Mouse (Mus musculus): ENCODE measurements around the gene Vsig10. TPM values are rescaled to one million over a fixed set of nuclear protein-coding genes. Genes with fewer than 3 reads are reported as not detected.
"Not testable (repeated sequence)": the region's sequence is repeated elsewhere in the genome, so short reads cannot be mapped to it uniquely, and the experiment has no call there.

The Vsig10 gene
- polyA plus RNA-seq, 1 experiment from 2014 or later = 19.7 TPM

- Histone ChIP-seq H3K9me3 (ENCODE audit: low read length) (no peaks in the 10 kb centered on the region), H3K36me3 (ENCODE audit: insufficient read depth, low read length) (no peaks in the 10 kb centered on the region), H3K4me3 (ENCODE audit: low read depth, low read length) (no peak overlapping the region), H3K27ac (ENCODE audit: low read length) (no peak overlapping the region), H3K27me3 (replicated peaks; ENCODE audit: insufficient read depth, low read length) (no peaks in the 10 kb centered on the region), H3K4me1 (ENCODE audit: insufficient read depth, low read depth, low read length) (no peaks in the 10 kb centered on the region), H3K4me2 (replicated peaks; ENCODE audit: low read depth, low read length) (no peak overlapping the region), H3K9ac (replicated peaks; ENCODE audit: low read depth) (no peak overlapping the region)
- ATAC-seq = peak; percentile 88
- DNase-seq (ENCODE audit: low spot score) = peak; percentile 70
- TF ChIP-seq CTCF (IDR thresholded peaks at IDR 0.05) (no peak), EP300 (IDR thresholded peaks at IDR 0.05) (peak; percentile 43; the same call in 1 of the 2 replicates)
- 55% methylated on average over 7 of the region's 7 CpGs for WGBS
Measured at GRCm38 (mm10) chr5:117330457-117330856, 11.6 kb downstream of the Vsig10 start.

DNA sequence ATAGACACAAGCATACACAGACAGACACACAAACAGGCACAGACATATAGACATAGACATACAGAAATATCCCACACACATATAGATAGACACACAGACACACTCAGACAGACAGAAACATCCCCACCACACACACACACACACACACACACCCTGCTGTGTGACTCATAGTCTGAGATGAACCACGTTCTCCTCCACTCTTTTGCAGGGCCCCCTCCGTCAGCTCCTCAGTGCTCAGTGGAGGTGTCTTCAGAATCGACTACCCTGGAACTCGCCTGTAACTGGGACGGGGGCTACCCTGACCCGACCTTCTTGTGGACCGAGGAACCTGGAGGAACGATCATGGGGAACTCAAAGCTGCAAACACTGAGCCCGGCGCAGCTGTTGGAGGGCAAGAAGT is 19.1 kb downstream of the Vsig10 start:
- no peaks in the 10 kb centered on the region for H3K27me3 ChIP-seq (replicated peaks; ENCODE audit: insufficient read depth, low read length)
- DNase-seq (ENCODE audit: low spot score) = no peak
- no peak for ATAC-seq
- no peak for TF ChIP-seq CTCF (IDR thresholded peaks at IDR 0.05)
- no peak for TF ChIP-seq EP300 (IDR thresholded peaks at IDR 0.05)
- no peak overlapping the region for H3K27ac ChIP-seq (ENCODE audit: low read length)
- H3K9ac ChIP-seq (replicated peaks; ENCODE audit: low read depth) = no peak overlapping the region
- no peak overlapping the region for H3K4me2 ChIP-seq (replicated peaks; ENCODE audit: low read depth, low read length)
- H3K4me1 ChIP-seq (ENCODE audit: insufficient read depth, low read depth, low read length) = no peaks in the 10 kb centered on the region
- 0 out of 2 replicates have a peak, but pooled peaks cover 4% of the 10 kb centered on the region for H3K36me3 ChIP-seq (ENCODE audit: insufficient read depth, low read length)
- H3K9me3 ChIP-seq (ENCODE audit: low read length) = no peaks in the 10 kb centered on the region
- WGBS = 87% methylated on average over 10 of the region's 10 CpGs
- no peak overlapping the region for H3K4me3 ChIP-seq (ENCODE audit: low read depth, low read length)

GRCm38 (mm10) chr5:117338503-117338902 is 19.6 kb downstream of the Vsig10 start:
- H3K27me3 ChIP-seq (replicated peaks; ENCODE audit: insufficient read depth, low read length) = no peaks in the 10 kb centered on the region
- 0 out of 2 replicates have a peak, but pooled peaks cover 4% of the 10 kb centered on the region for H3K36me3 ChIP-seq (ENCODE audit: insufficient read depth, low read length)
- no peak overlapping the region for H3K4me2 ChIP-seq (replicated peaks; ENCODE audit: low read depth, low read length)
- no peaks in the 10 kb centered on the region for H3K4me1 ChIP-seq (ENCODE audit: insufficient read depth, low read depth, low read length)
- no peaks in the 10 kb centered on the region for H3K9me3 ChIP-seq (ENCODE audit: low read length)
- no peak overlapping the region for H3K27ac ChIP-seq (ENCODE audit: low read length)
- DNase-seq (ENCODE audit: low spot score) = no peak
- TF ChIP-seq EP300 (IDR thresholded peaks at IDR 0.05) (no peak), CTCF (IDR thresholded peaks at IDR 0.05) (no peak)
- WGBS = 85% methylated on average over 8 of the region's 8 CpGs
- no peak overlapping the region for H3K9ac ChIP-seq (replicated peaks; ENCODE audit: low read depth)
- ATAC-seq = no peak
- no peak overlapping the region for H3K4me3 ChIP-seq (ENCODE audit: low read depth, low read length)

GRCm38 (mm10) chr5:117340081-117340480 is 21.2 kb downstream of the Vsig10 start:
- ATAC-seq (no peak), DNase-seq (ENCODE audit: low spot score) (no peak)
- Histone ChIP-seq H3K9me3 (ENCODE audit: low read length) (no peaks in the 10 kb centered on the region), H3K27me3 (replicated peaks; ENCODE audit: insufficient read depth, low read length) (no peaks in the 10 kb centered on the region), H3K4me3 (ENCODE audit: low read depth, low read length) (no peak overlapping the region), H3K9ac (replicated peaks; ENCODE audit: low read depth) (no peak overlapping the region), H3K36me3 (ENCODE audit: insufficient read depth, low read length) (peaks cover 8% of the 10 kb centered on the region; the same call in 1 of the 2 replicates), H3K4me2 (replicated peaks; ENCODE audit: low read depth, low read length) (no peak overlapping the region), H3K4me1 (ENCODE audit: insufficient read depth, low read depth, low read length) (no peaks in the 10 kb centered on the region), H3K27ac (ENCODE audit: low read length) (no peak overlapping the region)
- TF ChIP-seq CTCF (IDR thresholded peaks at IDR 0.05) = no peak
- no peak for TF ChIP-seq EP300 (IDR thresholded peaks at IDR 0.05)
- 84% methylated on average over 6 of the region's 6 CpGs for WGBS

- H3K9ac ChIP-seq (replicated peaks; ENCODE audit: low read depth) = no peak overlapping the region
- no peak overlapping the region for H3K27ac ChIP-seq (ENCODE audit: low read length)
- H3K36me3 ChIP-seq (ENCODE audit: insufficient read depth, low read length) = peaks cover 8% of the 10 kb centered on the region; the same call in 1 of the 2 replicates
- H3K4me1 ChIP-seq (ENCODE audit: insufficient read depth, low read depth, low read length) = no peaks in the 10 kb centered on the region
- H3K9me3 ChIP-seq (ENCODE audit: low read length) = no peaks in the 10 kb centered on the region
- DNase-seq (ENCODE audit: low spot score) (no peak), ATAC-seq (no peak)
- TF ChIP-seq EP300 (IDR thresholded peaks at IDR 0.05) (no peak), CTCF (IDR thresholded peaks at IDR 0.05) (no peak)
- WGBS = 72% methylated on average over 6 of the region's 6 CpGs
- H3K4me3 ChIP-seq (ENCODE audit: low read depth, low read length) = no peak overlapping the region
- no peak overlapping the region for H3K4me2 ChIP-seq (replicated peaks; ENCODE audit: low read depth, low read length)
- H3K27me3 ChIP-seq (replicated peaks; ENCODE audit: insufficient read depth, low read length) = no peaks in the 10 kb centered on the region
Measured at GRCm38 (mm10) chr5:117341896-117342295, 23.0 kb downstream of the Vsig10 start.

- DNase-seq (ENCODE audit: low spot score); H3K4me3 ChIP-seq (ENCODE audit: low read depth, low read length); ATAC-seq; H3K27me3 ChIP-seq (replicated peaks; ENCODE audit: insufficient read depth, low read length); H3K36me3 ChIP-seq (ENCODE audit: insufficient read depth, low read length); H3K27ac ChIP-seq (ENCODE audit: low read length); H3K9ac ChIP-seq (replicated peaks; ENCODE audit: low read depth); H3K4me1 ChIP-seq (ENCODE audit: insufficient read depth, low read depth, low read length); H3K9me3 ChIP-seq (ENCODE audit: low read length); H3K4me2 ChIP-seq (replicated peaks; ENCODE audit: low read depth, low read length): not testable (repeated sequence)
- 95% methylated on average over 5 of the region's 5 CpGs for WGBS
Measured at GRCm38 (mm10) chr5:117344496-117344895, 25.6 kb downstream of the Vsig10 start.

GRCm38 (mm10) chr5:117345432-117345976 is 26.6 kb downstream of the Vsig10 start:
- H3K9me3 ChIP-seq (ENCODE audit: low read length) = no peaks in the 10 kb centered on the region
- H3K4me3 ChIP-seq (ENCODE audit: low read depth, low read length) = no peak overlapping the region
- no peak overlapping the region for H3K4me2 ChIP-seq (replicated peaks; ENCODE audit: low read depth, low read length)
- TF ChIP-seq EP300 (IDR thresholded peaks at IDR 0.05) (no peak), CTCF (IDR thresholded peaks at IDR 0.05) (no peak)
- WGBS = 80% methylated on average over 5 of the region's 5 CpGs
- DNase-seq (ENCODE audit: low spot score) (no peak), ATAC-seq (no peak)
- no peaks in the 10 kb centered on the region for H3K27me3 ChIP-seq (replicated peaks; ENCODE audit: insufficient read depth, low read length)
- H3K36me3 ChIP-seq (ENCODE audit: insufficient read depth, low read length) = peaks cover 5% of the 10 kb centered on the region; the same call in 1 of the 2 replicates
- H3K27ac ChIP-seq (ENCODE audit: low read length) = no peak overlapping the region
- no peak overlapping the region for H3K9ac ChIP-seq (replicated peaks; ENCODE audit: low read depth)
- H3K4me1 ChIP-seq (ENCODE audit: insufficient read depth, low read depth, low read length) = no peaks in the 10 kb centered on the region
